Mouse (Mus musculus) kidney, postnatal 0 days (tissue): ENCODE measurements at regions not wholly inside any gene's neighbourhood (a gene's known extent, or its start where the extent isn't known, plus 50 kb on each side); places are given as distances from the start of the nearest gene placed in this dataset.

Experiments used
- ATAC-seq: fragments of 200-750 bp; cut with Nextera tagmentation; replicated peaks from 2 replicates; pipeline ENCODE4 v1.8.0; 2017; ENCODE audit warnings: low read depth, moderate number of reproducible peaks, moderate TSS enrichment, moderate library complexity; ENCODE audit not compliant: low FRiP score
- DNase-seq: peaks from one replicate; pipeline ENCODE4 v3.0.0-alpha.2; 2016; ENCODE audit warnings: low spot score
- H3K27ac ChIP-seq: fragments of 300-500 bp; sonication (generic); 2 replicates; pipeline ENCODE4 v1.5.1; 2014; ENCODE audit warnings: mild to moderate bottlenecking
- H3K27me3 ChIP-seq: fragments of 300-500 bp; sonication (generic); 2 replicates; pipeline ENCODE4 v1.6.1; 2014; ENCODE audit warnings: low read length, mixed read lengths; ENCODE audit not compliant: insufficient read depth
- H3K36me3 ChIP-seq: fragments of 300-500 bp; sonication (generic); 2 replicates; pipeline ENCODE4 v1.6.1; 2014; ENCODE audit warnings: low read length, mixed read lengths; ENCODE audit not compliant: insufficient read depth
- H3K4me1 ChIP-seq: fragments of 300-500 bp; sonication (generic); replicated peaks from 2 replicates; pipeline ENCODE4 v1.6.1; 2014; ENCODE audit warnings: antibody characterized with exemption, low read length, mixed read lengths; ENCODE audit not compliant: insufficient read depth
- H3K4me2 ChIP-seq: fragments of 300-500 bp; sonication (generic); 2 replicates; pipeline ENCODE4 v1.6.1; 2014; ENCODE audit warnings: mild to moderate bottlenecking, low read length, moderate library complexity, mixed read lengths
- H3K4me3 ChIP-seq: fragments of 300-500 bp; sonication (generic); replicated peaks from 2 replicates; pipeline ENCODE4 v1.5.1; 2014; ENCODE audit warnings: low read depth, low read length
- H3K9ac ChIP-seq: fragments of 300-500 bp; sonication (generic); 2 replicates; pipeline ENCODE4 v1.6.1; 2014; ENCODE audit warnings: low read depth, low read length
- H3K9me3 ChIP-seq: fragments of 300-500 bp; sonication (generic); replicated peaks from 2 replicates; pipeline ENCODE4 v1.6.1; 2016; ENCODE audit warnings: low read length, inconsistent platforms, mixed read lengths
- CTCF ChIP-seq: IDR thresholded peaks from 2 replicates; pipeline ENCODE4 v1.5.1; 2016; ENCODE audit warnings: antibody characterized with exemption, low read depth, mild to moderate bottlenecking, moderate library complexity
- WGBS: fragments of 180-500 bp; shearing (Covaris S2); extraction: QIAGEN DNeasy Blood & Tissue Kit; methylation state at CpG from one replicate; pipeline ENCODE4 v1.1.7; 2014; 5-methylcytosine and 5-hydroxymethylcytosine counted together

GRCm38 (mm10) chr19:30419556-30420280 lies 129.7 kb downstream of the Dkk1 start:
- Histone ChIP-seq H3K9me3 (no peaks in the 10 kb centered on the region), H3K4me3 (no peak overlapping the region), H3K27me3 (no peaks in the 10 kb centered on the region), H3K4me2 (0 out of 2 replicates have a peak overlapping the region, but pooled peaks have one; percentile 13), H3K9ac (no peak overlapping the region), H3K27ac (peak overlapping the region; percentile 36; the same call in 1 of the 2 replicates), H3K36me3 (no peaks in the 10 kb centered on the region), H3K4me1 (0 out of 2 replicates have a peak, but pooled peaks cover 4% of the 10 kb centered on the region)
- DNase-seq (peak; percentile 84), ATAC-seq (no peak)
- WGBS, result 30% methylated on average over 10 of the region's 10 CpGs
- TF ChIP-seq CTCF, result no peak

- DNase-seq (no peak), ATAC-seq (no peak)
- Histone ChIP-seq H3K9ac (no peak overlapping the region), H3K27me3 (no peaks in the 10 kb centered on the region), H3K9me3 (no peaks in the 10 kb centered on the region), H3K36me3 (no peaks in the 10 kb centered on the region), H3K4me1 (0 out of 2 replicates have a peak, but pooled peaks cover 3% of the 10 kb centered on the region), H3K4me3 (no peak overlapping the region), H3K4me2 (no peak overlapping the region), H3K27ac (no peak overlapping the region)
- 84% methylated on average over 2 of the region's 2 CpGs for WGBS
- TF ChIP-seq CTCF, result no peak
These were observed 123.8 kb downstream of the Dkk1 start for GRCm38 (mm10) chr19:30425627-30426026.

GRCm38 (mm10) chr19:30427484-30427883 lies 122.0 kb downstream of the Dkk1 start:
- peak; percentile 52 for TF ChIP-seq CTCF
- WGBS, result 13% methylated on average over 2 of the region's 2 CpGs
- no peak overlapping the region for H3K9ac ChIP-seq
- H3K27ac ChIP-seq, result no peak overlapping the region
- 0 out of 2 replicates have a peak, but pooled peaks cover 3% of the 10 kb centered on the region for H3K4me1 ChIP-seq
- DNase-seq (no peak), ATAC-seq (no peak)
- no peak overlapping the region for H3K4me3 ChIP-seq
- no peaks in the 10 kb centered on the region for H3K27me3 ChIP-seq
- no peaks in the 10 kb centered on the region for H3K9me3 ChIP-seq
- H3K4me2 ChIP-seq, result no peak overlapping the region
- no peaks in the 10 kb centered on the region for H3K36me3 ChIP-seq

- 100% methylated on average over 1 of the region's 1 CpGs for whole genome bisulfite sequencing
- Histone ChIP-seq H3K27me3 (no peaks in the 10 kb centered on the region), H3K4me3 (no peak overlapping the region), H3K4me1 (no peaks in the 10 kb centered on the region), H3K36me3 (no peaks in the 10 kb centered on the region), H3K4me2 (no peak overlapping the region), H3K27ac (no peak overlapping the region), H3K9me3 (no peaks in the 10 kb centered on the region), H3K9ac (no peak overlapping the region)
- DNase-seq, result no peak
- ATAC-seq, result no peak
- TF ChIP-seq CTCF, result no peak
These were observed 116.3 kb downstream of the Dkk1 start for GRCm38 (mm10) chr19:30433141-30433540.

- no peak overlapping the region for H3K4me2 ChIP-seq
- no peak overlapping the region for H3K27ac ChIP-seq
- H3K4me1 ChIP-seq, result no peaks in the 10 kb centered on the region
- DNase-seq, result peak; percentile 61
- no peak for ATAC-seq
- no peak overlapping the region for H3K4me3 ChIP-seq
- H3K36me3 ChIP-seq, result no peaks in the 10 kb centered on the region
- WGBS, result 46% methylated on average over 12 of the region's 12 CpGs
- H3K9ac ChIP-seq, result no peak overlapping the region
- H3K9me3 ChIP-seq, result no peaks in the 10 kb centered on the region
- H3K27me3 ChIP-seq, result no peaks in the 10 kb centered on the region
- no peak for TF ChIP-seq CTCF
These were observed 114.3 kb downstream of the Dkk1 start for GRCm38 (mm10) chr19:30435054-30435738.

GRCm38 (mm10) chr19:30450869-30451542 lies 98.5 kb downstream of the Dkk1 start:
- Histone ChIP-seq H3K27ac (no peak overlapping the region), H3K9me3 (no peaks in the 10 kb centered on the region), H3K9ac (no peak overlapping the region), H3K27me3 (no peaks in the 10 kb centered on the region), H3K36me3 (no peaks in the 10 kb centered on the region), H3K4me3 (no peak overlapping the region), H3K4me1 (peaks cover 4% of the 10 kb centered on the region; the same call in 1 of the 2 replicates), H3K4me2 (no peak overlapping the region)
- TF ChIP-seq CTCF, result no peak
- DNase-seq (no peak), ATAC-seq (no peak)
- 84% methylated on average over 13 of the region's 13 CpGs for WGBS
